Mouse (Mus musculus) adrenal gland (tissue): ENCODE data around the gene Elobl.
"Not testable (repeated sequence)": the region's sequence is repeated elsewhere in the genome, so short reads cannot be mapped to it uniquely, and the experiment has no call there.

Experiments used
- intact Hi-C: fragments of 180-260 bp; cut with DNase I; formaldehyde crosslinking; loops from one replicate; pipeline ENCODE4 v1.15.1; 2025
- long read RNA-seq, 2 experiments: library from polyadenylated mRNA; unstranded; transcript quantifications; one replicate each; pipeline ENCODE4 v2.0.0; 2020; ENCODE audit warnings: borderline replicate concordance in 1 of 2; ENCODE audit not compliant: insufficient replicate concordance in 1 of 2

Gene Elobl
- long read RNA-seq, experiment 1, result 0 reads
- long read RNA-seq, experiment 2, result 0 reads

DNA sequence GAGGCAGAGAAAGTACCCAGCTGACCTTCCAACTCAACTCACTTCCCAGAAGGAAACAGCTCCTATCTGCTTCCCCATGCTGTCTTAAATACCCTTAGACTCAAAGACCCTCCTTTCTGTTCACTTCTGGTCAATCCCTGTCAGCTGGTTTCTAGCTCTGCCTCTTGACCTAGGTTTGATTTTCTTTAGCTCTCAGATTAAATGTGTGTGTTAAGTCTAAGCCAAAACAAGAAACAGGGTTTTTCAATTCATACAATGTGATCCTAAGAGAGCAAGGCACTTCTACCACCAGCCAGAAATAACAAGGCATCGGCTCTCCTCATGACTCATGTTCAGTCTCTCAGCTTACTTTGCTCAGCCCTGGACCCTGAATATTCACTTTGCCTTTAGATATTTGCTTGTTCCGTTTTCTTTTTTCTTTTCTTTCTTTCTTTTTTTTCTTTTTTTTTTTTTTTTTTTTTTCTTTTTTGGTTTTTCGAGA lies at the start of gene Elobl:
TSS of gene Elobl (minus strand) at position 51 of the 481 bp plus-strand sequence.
- intact Hi-C loops, result loop anchor here (5.0 kb wide), 1 partner anchor 65 kb away; no protein-coding TSS in a partner anchor

DNA sequence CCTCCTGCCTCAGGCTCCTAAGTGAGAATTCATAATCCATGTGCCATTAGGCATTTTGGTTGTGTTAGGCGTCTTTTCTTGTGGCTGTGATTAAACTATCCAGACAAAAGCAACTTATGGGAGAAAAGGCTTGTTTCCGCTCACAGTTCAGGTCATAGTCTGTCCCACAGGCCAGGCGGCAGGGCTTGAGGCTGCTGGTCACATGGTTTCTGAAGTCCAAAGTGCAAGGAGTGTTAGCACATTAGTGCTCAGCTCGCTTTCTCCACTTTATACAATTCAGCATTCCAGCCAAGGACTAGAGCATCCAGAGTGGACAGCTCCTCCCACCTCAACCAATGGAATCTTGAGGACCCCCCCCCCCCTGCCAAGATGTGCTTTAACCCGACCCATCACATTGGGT lies 45.5 kb upstream of the Elobl start:
- intact Hi-C loops, result no loop called here

DNA sequence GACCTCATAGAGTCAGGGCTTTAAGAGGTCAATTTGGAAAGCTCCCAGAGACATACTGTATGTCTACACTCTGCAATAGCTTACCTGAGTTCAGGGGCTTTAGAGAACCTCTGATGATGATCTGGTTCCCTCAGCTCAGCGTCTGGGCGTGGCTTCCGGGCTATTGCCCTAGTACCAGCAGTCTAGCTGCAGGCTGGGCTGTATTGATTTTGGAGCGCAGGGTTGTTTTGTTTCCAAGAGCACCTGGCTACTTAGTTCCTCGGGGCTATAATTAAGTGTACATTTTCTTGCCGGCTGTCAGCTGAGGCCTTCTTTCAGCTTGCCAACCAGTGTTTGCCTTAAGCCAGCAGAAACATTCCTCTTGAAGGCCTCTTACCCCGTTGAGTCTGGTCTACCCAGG lies 42.8 kb upstream of the Elobl start:
- intact Hi-C loops, result no loop called here

DNA sequence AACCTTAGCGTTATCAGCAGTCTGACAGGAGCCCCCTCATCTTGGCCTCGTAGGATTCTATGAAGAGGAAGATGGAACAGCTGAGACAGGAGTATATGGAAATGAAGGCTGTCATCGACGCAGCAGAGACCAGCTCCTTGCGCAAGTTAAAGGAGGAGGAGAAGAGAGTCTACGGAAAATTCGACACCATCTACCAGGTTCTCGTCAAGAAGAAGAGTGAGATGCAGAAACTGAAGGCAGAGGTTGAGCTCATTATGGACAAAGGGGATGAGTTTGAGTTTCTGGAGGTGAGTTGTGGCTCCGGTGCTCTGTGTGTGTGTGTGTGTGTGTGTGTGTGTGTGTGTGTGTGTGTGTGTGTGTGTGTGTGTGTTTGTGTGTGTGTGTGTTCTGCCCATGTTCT lies 42.3 kb upstream of the Elobl start:
- intact Hi-C loops, result no loop called here

DNA sequence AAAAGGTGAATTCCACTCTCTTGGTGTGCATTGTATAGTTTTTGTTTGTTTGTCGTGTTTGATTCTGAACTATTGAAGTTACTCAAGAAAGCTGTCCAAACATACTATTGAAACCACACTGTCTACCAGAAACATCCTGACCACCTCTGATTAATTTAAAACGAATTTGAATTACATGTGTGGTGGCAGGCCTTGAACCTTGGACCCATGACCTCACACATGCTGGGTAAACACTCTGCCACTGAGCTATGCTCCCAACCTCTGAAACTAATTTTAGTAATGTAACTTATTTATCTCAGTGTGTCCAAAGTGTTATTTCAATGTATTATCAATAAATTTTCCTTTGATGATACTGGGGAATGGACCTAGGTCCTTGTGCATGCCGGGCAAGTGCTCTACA lies 40.9 kb upstream of the Elobl start:
- intact Hi-C loops, result no loop called here

DNA sequence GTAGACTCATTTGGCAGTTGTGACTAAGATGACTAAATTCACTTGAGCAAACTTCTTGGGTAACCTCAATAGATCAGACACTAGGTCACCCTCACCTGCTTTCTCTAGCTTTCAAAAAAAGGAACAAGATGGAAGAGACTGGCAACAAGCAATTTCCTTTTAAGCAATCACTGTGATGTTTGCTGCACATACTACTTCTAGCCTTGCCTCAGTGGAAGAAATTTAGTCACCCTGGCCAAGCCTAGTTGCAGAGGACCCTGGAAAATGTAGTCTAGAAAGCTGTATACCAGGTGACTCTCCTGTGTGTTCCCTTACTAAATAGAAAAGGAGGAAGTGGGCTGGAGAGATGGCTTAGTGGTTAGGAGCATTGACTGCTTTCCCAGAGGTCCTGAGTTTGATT lies 39.7 kb upstream of the Elobl start:
- intact Hi-C loops, result no loop called here

DNA sequence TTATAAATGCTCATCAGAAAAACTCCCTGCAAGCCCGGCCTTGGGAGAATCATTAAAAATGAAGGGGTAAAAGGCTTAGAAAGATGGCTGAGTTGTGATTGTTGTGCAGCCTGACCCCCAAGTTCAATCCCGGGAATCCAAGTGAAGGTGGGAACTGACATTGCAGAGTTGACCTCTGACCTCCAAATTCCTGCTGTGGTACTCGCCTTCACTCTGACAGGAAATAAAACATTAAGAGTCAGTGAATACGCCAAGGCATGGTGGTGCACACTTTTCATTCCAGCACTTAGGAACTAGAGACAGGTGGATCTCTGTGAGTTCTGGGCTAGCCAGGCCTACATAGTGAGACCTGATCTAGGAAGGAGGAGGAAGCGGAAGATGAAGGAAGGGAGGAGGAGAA lies 38.7 kb upstream of the Elobl start:
- intact Hi-C loops, result no loop called here

DNA sequence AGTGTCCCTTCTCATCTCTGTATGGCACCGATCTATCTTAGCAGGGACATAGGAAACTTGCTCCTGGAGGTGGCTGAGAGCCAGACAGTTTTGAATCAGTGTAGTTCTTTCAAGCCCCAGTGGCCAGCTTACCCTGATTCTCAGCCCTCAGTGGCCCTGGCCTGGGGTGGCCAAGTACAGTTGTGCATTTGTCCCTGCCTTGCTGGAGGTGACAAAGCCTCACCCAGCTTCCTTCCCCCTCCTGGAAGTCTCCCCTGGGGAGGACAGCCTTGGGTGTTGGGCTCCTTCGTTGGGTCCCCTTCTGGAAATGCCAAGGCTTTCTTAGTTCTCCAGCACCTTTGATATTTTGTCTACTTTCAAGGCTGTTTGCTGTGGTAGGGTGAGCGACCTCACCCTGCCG lies 37.0 kb upstream of the Elobl start:
- intact Hi-C loops, result no loop called here

DNA sequence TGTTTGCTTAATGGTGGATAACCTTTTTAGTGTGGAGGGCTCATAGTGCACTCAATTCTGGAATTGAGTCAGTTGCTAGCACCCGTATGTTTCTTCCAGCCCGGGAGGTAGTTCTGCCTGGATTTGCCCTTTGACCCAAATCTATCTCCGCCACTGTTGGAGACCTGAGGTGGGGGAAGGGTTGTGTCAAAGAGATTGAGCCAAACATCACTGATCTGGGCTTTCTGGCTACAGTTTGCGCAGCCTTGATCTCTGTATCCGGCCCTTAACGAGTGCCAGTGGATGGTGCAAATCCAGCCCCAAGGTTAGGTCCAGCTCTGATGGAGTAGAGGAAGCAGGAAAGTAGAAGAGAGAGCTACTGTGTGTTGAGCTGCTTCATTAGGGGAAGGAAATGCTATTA lies 36.3 kb upstream of the Elobl start:
- intact Hi-C loops, result no loop called here

DNA sequence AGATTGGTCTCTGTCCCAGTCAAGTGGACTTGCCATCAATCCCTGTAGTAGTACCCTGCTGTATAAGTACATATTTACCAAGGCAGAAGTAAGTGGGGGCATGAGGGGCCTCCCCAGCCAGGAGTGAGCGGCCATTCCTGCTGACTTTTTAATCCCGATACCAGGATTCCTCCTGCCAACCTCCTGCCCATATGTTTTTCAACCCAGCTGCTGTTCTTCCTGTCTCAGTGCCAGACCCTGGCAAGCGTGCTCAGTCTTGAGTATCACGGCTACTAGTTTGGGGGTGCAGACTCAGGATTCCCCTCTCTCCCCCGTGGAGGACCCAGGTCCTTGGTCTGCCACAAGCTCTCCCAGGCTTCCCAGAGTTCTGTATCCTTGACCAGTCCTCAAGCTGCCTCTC lies 35.9 kb upstream of the Elobl start:
- intact Hi-C loops, result no loop called here

DNA sequence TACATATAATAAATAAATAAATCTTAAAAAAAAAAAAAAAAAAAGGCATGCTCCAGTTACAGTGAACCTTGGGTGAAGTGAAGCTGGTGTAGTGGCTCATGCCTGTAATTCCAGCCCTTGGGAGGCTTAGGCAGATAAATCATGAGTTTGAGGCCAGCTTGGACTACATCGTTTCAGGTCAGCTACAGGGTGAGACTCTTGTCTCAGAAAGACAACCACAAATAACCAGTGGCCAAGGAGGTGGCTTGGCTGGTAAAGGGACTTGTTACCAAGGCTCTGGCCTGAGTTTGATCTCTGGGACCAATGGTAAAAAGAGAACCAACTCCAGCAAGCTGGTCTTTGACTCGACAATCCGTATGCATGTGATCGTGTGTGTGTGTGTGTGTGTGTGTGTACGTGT lies 35.3 kb upstream of the Elobl start:
- intact Hi-C loops, result no loop called here

DNA sequence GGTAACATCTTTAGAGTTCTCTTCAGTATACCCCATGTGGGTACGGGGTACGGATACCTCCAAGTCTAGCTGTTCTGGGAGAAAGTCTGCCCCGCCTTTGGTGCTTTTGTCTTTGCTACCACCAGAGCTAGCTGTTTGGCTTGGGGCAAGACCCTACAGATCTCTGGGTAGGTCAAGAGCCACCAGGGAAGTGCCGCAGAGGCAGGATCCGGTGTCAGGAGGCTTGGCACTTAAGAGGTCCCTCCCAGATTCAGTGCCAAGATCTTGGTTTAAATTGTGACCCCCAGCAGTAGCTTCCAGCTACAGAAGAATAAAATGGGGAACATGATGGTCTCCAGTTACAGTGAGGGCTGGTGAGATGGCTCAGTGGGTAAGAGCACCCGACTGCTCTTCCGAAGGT lies 34.8 kb upstream of the Elobl start:
- intact Hi-C loops, result no loop called here

DNA sequence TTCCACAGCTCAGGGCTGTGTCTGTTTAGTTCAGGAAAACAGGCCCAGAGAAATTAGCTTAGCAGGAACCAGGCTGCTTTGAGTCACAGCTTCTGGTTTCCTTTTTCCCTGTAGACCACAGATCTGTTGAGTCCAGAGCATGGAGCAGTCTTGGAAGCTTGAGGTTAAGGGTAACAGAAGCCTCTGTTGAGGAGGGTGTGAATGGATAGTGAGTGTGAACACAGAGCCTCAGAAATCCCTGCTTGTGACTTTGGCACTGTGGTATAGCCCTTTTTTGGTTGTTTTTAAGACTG lies 33.7 kb upstream of the Elobl start:
- intact Hi-C loops, result no loop called here

DNA sequence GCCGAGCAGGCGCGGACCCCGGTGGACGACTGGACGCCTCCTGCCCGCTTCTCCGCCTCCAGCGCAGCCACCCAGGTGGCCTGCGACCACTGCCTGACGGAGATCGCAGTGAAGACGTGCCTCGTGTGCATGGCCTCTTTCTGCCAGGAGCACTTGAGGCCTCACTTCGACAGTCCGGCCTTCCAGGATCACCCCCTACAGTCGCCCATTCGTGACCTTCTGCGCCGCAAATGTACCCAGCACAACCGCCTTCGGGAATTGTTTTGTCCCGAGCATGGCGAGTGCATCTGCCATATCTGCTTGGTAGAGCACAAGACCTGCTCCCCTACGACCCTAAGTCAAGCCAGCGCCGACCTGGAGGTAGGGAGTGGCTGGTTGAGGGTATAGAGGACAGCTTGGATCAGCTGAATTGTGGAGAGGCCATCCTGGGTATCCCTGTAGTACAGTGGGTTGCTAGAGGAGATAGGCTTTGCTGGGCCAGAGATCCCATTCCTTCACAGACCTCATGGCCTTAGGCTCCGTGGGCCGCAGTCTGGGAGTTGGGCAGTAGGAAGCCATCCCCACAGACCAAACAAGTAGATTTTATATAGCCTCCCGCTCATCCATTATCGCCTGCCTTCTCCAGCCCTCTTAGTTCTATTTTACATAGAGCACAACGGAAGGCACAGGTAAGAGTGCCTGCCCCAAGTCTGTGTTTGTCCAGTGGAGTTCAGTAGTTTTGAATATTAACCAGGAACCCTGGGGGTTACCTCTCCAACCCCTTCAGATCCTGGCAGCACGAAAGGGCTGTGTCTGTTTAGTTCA lies 33.2 kb upstream of the Elobl start:
- intact Hi-C loops, result no loop called here

DNA sequence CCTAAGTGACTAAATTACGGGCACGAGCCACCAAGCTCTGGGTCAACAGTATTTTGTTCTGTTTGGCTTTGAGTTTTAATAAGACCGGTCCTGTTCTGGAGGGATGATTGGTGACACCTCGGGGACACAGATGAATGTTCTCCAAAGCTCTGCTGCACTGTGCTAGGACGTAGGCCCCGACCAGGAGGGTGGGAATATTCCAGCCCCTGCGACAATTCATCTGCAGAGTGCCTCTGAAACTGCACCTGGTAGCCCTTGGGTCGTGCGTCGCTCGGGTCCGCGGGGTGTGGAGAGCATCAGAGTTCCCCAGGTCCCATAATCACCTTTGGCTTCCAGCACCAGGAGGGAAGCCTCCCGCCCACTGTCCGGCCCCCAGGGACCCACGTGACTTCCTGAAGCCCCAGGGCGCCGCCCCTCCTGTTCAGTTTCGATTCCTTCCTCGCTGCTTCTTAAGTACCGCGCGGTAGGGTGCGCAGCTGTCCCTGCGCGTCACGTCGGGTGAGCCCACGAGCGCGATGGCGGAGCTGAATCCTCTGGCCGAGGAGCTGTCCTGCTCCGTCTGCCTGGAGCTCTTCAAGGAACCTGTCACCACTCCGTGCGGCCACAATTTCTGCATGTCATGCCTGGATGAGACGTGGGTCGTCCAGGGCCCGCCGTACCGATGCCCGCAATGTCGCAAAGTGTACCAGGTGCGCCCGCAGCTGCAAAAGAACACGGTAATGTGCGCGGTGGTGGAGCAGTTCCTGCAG lies 32.4 kb upstream of the Elobl start, which contains the start of gene Trim25:
TSS of gene Trim25 (plus strand) at position 403 of the 749 bp plus-strand sequence.
- intact Hi-C loops, result no loop called here

DNA sequence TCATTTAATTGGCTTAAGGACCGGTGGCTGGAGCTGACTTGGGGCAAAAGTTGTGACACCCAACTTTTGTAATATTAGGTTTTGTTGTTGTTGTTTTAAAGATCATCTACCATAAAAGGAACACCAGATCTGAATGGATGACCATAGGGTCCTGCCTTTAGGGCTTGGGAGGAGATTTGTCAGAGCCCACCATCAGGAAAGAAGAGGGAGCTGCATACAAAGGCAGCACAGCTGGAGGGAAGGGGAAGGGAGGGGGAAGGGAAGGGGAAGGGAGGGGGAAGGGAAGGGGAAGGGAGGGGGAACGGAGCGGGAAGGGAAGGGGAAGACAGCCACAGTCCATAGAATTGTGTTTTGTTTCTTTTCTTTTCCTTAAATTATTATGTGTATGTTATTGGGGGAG lies 31.7 kb upstream of the Elobl start:
- intact Hi-C loops, result no loop called here

DNA sequence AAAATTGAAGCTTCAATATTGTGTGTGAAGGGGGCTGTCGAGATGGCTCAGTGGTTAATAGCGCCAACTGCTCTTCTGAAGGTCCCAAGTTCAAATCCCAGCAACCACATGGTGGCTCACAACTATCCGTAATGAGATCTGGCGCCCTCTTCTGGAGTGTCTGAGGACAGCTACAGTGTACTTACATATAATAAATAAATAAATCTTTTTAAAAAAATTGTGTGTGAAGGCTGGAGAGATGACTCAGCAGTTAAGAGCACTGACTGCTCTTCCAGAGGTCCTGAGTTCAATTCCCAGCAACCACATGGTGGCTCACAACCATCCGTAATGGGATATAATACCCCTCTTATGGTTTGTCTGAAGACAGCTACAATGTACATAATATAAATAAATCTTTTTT lies 30.6 kb upstream of the Elobl start:
- intact Hi-C loops, result not testable (repeated sequence)

DNA sequence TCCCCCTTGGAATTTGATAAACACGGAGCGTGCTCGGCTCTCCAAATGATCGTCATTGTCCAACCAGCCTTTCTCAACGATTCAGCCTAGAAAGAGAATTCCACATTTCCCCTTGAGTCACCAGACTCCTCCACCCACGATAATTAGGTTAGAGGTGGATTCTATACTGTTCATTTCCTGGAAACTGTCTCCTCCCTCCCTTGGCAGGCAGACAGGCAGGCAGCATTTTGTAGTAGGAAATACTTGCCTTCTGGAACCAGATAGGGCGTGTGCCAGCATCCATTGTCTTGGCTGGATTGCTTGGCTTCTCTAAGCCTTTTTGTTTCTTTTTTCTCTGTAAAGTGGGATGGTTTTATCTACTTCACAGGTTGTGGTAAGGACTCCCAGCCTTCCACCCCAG lies 29.7 kb upstream of the Elobl start:
- intact Hi-C loops, result no loop called here

DNA sequence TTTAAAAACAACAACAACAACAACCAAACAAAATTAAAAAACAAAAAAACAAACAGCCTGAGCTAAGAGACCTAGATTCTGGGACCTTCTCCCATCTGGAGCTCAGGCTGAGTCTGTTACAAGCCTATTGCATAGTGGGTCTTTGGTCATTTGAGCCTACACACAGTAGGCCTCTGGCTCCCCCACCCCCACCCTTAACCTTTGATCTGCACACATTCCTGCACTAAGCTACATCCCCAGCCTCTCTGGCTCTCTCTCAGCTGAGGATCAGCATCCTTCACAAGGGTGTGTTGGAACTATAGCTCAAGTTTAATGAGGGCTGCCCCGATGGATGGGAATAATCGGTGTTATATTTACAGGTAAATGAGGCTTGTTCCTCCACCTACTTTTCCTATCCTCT lies 28.9 kb upstream of the Elobl start:
- intact Hi-C loops, result no loop called here

DNA sequence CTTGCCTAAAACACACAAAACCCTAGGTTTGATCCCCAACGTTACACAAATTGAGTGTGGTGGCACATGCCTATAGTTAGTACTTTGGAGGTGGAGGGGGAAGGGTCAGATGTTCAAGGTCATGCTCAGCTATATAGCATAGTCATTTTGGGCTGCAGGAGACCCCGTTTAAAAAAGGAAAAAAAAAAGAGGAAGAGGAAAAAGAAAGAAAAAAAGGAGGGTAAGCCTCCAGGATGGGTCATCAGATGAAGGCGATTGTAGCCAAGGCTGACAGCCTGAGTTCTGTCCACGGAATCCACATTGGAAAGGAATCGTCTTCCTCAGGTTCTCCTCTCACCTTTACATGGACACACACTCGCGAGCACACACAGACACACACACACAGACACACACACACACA lies 27.8 kb upstream of the Elobl start:
- intact Hi-C loops, result no loop called here

DNA sequence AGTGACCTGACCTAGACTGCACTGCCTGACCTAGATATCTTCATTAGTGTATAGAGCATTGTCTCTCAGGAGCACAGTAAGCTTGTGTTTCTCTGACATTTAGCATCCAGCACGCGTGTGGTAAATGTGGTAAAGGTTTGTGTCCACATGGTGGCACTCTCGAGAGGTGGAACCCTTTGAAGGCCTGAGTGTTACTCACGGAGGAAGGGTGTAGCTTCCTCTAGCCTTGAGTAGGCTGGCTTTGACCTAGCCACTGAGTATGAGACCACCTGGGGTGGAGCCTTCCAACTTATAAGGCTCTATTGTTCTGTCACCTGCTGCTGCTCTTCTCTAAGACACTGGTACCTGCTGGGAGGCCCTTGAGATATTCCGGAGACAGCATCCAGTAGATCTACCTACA lies 26.9 kb upstream of the Elobl start:
- intact Hi-C loops, result loop anchor here (2.0 kb wide), 1 partner anchor 45 kb away; no protein-coding TSS in a partner anchor

DNA sequence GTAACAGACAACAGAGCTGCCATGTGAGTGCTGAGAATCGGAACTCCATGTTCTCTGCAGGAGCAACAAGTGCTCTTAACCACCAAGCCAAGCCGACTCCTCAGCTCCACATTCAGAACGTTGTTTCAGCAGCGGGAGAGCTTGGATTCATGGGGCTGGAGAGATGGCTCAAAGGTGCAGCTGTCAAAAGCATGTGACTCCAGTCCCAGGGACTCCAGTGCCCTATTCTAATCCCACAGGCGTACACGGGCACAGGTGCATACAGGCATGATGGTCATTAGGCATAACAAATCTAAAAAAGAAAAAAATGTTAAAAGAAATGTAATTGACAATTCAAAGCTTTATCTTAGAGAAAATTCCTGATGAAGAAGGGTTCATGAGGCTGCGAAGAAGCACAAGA lies 26.5 kb upstream of the Elobl start:
- intact Hi-C loops, result loop anchor here (2.0 kb wide), 1 partner anchor 46 kb away; no protein-coding TSS in a partner anchor

DNA sequence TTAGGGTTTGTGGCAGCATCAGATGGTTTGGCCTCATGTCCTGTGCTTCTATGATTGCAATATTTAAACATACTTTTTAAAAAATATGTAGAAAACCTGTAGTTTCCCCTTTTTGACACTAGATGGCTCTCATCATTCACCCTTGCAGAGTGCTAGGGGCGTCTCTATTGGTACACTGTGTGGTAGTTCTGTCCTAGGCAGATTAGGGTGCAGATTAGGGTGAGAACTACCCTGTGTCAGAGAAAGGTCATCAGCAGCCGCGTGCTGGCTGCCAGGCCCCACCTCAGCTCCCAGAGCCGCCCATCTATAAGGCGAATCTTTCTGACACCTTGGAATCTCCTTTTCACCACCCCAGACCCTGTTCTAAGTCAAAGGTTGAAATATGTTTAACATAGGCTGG lies 22.8 kb upstream of the Elobl start:
- intact Hi-C loops, result no loop called here
